Mouse (Mus musculus): ENCODE data around the gene Evc2.

Evc2 gene

DNA sequence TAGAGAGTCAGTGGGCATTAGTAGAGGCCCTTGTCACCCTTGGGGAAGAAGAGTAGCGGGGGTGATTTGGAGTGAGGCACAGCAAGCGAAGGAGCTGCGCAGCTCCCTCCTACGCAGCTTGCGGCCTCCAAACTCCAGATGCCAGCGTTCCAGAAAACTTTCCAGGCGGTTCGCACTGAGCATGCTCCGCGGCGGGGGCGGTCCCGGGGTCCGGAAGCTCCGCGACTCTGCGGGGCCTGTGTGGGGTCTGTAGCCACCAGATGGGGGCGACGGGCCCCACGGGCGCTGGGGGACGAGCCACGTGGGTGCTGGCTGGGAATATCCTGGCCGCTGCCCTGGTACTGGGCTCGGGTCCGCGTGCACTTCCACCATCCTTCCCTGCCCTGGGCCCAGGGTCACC lies at the start of gene Evc2:
Gene Evc2 (plus strand): TSS at position 212 of the 400 bp plus-strand sequence.
- no peak for DNase-seq (ENCODE audit: low read depth, low spot score)

DNA sequence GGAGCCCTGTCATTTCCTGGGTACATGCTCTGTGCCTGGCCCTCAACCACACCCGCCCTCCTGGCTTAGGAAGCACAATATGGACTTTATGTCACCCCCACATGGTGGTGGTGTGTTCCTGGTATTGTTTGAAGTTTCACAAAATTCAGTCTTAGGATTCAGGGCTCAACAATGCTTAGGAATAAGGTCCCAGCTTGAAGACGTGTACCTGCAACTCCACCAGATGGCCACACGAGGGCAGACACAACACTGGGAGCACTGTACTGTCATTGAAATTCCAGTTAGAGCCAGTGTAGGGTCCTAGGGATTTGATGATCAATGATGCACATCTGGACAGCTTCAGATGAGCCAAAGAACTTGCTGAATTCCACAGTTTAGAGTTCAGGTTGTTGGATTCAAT lies 49.1 kb upstream of the Evc2 start:
- no peak for DNase-seq (ENCODE audit: low read depth, low spot score)

DNA sequence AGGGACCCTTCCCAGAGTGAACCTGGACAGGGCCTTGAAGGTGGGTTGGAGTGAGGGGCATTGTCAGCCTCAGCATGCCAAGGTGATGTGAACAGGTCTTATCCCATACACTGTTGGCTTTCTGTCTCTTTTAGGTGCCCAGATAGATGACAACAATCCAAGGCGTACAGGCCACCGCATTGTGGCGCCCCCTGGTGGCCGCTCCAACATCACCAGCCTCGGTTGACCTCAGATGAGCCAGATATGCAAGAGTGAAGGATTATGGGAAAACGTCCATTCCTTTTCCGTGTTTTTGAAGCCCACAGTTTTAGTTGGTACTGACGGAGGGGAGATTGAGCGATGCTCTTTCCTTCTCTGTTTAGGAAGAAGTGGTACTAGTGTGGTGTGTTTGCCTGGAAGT lies 47.3 kb upstream of the Evc2 start:
- DNase-seq (ENCODE audit: low read depth, low spot score) = peak; percentile 8

DNA sequence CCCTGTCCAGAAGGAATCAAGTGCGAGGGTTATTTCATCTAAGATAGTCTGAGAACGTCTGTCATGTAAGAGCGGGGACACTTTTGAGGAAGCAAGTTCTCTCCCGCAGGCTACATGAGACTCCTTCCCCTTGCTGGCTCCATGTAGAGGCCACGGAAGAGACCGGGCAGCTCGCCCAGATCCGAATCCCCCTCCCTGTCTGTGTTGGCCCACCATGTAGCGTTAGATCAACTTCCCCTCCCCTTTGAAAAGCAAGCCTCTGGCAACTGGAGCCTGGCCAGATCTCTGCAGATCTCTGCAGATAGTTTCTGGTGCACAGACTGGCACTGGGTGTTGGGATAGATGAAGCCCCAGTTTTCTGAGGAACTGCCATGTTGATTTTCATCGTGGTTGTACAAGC lies 41.6 kb upstream of the Evc2 start:
- no peak for DNase-seq (ENCODE audit: low read depth, low spot score)

DNA sequence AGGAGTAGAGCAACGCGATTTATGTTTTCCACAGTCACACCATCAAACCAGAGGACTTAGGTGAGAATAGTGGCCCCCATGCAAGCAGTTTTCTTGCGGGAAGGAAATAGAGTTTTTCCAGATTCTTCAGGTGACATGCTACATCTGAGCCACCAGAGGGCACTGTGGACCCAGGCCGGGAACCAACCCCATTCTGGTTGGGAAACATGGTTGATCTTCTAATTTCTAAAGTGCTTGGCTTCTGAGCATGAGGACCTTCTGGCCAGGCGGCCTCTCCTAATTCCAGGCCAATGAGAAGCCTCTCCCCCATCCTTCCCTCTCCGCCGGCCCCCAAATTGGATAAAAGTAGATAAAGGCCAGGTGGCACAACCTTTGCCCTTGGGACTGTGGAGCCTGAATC lies 39.9 kb upstream of the Evc2 start:
- DNase-seq (ENCODE audit: low read depth, low spot score) = peak; percentile 5

DNA sequence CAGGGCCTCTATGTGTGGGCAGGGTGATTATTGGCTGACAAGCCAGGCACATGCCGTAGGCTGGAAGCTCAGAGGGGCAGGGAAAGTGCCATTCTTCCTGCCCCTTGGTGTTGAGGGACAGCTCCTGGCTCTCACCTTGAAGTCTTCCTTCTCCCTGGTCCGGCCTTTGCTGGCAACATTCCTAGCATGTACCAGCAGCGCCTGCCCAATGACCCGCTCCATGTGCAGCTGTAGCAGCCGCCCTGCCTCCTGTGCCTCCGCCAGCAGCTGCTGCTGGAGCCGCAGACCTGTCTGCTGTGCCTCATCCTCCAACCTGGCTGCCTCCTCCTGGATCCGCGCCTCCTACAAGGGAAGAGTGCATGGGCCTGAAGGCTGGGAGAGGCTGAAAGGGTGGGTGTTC lies 28.3 kb upstream of the Evc2 start:
- no peak for DNase-seq (ENCODE audit: low read depth, low spot score)

DNA sequence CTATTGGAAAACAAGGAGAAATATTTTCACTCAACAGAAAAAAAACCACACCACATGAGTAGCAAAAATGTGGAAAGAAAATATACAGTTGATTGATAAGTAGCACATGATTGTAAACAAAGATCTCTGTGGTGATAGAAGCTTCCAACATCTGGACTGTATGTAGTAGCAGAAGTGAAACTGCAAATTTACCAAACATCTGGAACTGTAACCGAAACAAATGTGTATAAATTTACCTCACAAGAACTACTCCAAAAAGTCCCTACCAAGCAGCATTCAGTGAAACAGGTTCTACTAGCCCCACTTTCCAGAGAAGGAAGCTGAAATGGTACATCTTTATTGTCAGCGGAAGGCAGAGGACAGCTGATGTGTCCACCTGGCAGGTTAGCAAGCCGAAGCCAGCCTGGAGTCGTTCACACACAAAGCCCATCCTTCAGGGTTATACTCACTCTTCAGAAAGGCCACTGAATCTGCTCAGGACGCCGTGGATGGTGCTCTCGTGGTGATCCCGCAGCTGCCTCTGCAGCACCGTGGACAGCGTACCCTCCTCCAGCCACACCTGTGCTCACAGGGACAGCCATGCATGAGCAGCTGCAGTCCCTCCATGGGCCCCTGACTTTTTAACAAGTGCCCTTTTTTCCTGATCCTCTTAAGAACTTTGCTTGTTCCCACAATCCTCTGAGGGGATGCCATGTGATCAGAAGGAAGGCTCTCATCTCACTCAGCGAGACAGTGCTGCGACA lies 25.1 kb upstream of the Evc2 start:
- DNase-seq (ENCODE audit: low read depth, low spot score) = no peak

DNA sequence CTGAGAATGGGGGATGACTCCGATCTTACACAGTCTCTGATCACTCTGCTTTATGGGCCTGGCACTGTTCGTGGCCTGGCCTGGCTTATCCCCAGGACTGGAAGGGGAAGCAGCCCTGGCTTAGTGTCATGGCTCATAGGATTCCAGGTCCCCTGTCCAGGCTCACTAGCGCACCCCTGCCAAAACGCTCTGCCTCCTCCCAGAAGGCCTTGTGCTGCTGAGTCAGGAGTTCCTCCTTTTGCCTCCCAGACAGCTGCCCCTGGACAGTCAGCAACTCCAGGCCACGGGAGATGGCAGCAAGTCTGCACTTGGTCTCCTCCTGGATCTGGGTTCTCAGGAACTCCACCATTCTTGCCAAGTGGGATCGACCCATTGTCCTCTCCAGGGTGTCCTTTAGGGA lies 19.6 kb upstream of the Evc2 start:
- no peak for DNase-seq (ENCODE audit: low read depth, low spot score)

DNA sequence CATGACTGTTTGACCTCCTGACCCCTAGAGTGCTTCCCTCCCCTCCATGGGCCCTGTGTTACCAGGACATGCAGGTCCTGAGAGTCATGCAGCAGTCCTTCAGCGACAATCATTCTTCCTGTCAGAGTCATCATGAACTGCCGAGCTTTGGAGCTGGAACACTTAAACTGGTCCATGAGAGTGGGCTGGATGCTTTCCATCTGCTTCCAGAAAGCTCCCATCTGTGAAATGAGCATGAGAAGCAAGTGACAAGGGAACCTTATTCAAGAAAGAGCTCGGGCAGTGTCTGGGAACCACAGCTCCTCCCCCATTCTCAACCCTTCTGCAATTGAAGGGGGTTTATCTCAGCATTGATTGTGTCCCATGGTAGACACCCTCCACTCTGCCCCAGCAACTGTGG lies 18.1 kb upstream of the Evc2 start:
- no peak for DNase-seq (ENCODE audit: low read depth, low spot score)

DNA sequence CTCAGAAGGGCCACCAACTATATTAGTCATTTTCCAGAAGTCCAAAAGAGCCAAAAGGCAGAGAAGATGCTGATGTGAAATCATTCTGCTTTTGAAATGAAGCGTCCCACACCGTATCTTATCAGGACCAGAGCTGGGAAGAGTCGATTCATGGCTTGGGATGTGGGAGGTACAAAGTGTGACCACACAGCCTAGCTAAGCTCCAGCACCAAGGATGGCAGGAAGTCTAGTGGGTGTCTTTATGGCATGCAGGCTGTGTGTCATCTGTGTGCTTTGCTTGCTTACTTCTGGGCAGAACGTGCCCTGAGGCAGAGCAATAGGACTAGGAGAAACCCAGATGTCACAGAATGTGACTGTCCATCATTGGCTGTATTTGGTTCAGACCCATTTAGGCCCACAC lies 17.5 kb upstream of the Evc2 start:
- DNase-seq (ENCODE audit: low read depth, low spot score) = no peak

DNA sequence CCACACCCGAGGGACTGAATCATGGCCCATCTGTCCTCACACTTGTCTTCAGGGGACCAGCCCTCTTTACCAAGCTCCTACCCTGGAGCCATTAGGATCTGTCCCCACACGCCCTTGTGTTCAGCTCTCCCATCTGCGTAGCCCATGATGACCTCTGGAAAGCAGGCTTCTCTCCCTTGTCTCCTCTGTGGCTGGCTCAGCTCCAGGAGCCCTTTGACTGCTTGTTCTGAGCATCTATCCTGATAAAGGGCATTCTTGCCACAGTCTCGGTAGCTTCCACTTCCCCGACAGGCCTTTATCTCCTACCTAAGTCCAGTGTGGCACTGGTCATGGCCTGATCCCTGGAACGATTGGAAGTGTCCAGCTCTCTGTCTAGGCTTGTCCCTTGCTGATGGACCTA lies 11.6 kb upstream of the Evc2 start:
- DNase-seq (ENCODE audit: low read depth, low spot score) = no peak

DNA sequence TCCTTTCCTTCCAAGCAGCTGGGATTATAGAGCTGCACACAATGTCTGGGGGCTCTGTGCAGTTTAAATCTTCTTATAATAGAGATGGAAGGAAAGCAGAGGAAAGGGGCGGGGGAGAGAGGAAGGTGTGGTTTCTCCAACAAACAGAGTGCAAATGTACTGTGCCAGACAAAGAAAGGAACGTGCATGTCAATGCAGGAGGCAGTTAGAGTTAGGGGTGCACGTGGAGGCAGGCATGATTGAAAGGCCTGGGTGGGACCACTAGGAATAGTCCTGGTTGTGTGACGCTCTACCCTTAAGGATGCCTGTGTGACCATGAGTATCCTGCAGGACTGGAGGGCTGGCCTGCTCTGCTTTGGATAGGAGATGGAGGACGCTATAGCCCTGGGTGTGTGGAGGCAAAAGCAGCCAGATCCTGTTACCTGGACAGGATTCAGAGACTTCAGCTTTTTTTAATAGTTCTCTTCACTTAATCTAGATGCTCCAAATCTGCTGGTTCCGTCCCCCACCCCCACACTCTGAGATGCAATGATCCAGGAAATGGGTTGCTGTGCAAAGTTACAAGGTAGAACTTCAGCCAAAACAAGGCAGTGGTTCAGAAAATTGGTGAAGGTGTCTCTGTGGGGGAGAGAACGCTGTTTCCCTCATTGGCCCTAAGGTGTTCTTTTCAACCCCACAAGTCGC lies 7.7 kb upstream of the Evc2 start:
- no peak for DNase-seq (ENCODE audit: low read depth, low spot score)

DNA sequence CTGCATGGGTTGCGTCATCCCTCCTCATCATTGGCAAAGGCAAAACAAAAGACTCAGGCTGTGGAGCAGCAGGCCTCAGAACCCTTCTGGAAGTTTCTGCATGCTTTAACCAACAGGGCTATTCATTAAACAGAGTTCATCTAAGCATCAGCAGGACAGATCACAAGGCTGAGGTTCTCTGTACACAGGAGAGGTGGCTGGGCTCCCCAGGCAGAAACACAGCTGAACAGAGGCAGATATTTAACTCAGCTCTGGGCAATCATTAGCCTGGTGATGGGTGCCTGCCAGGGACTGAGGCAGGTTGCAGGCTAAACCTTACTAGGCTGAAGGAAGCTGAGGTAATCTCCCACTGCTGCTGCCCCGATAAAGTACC lies 7.2 kb upstream of the Evc2 start:
- no peak for DNase-seq (ENCODE audit: low read depth, low spot score)

DNA sequence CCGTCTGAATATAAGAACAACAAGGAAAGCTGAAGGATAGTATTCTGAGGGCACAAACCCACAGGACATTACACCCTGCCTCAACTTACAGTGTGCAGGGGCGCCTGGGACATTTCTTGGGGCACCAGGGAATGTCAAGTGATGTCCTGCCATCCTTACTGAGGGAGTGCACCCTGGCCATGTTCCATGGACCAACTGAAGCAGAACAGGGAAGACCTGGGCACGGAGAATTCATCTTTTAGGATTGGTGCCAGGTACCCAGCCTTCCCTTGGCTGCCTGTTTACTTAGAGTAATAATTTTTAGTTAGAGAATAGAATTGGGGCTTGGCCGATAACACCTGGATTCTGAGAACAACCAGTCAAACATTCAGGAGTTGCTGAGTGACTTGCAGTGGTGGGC lies 6.2 kb upstream of the Evc2 start:
- DNase-seq (ENCODE audit: low read depth, low spot score) = no peak

DNA sequence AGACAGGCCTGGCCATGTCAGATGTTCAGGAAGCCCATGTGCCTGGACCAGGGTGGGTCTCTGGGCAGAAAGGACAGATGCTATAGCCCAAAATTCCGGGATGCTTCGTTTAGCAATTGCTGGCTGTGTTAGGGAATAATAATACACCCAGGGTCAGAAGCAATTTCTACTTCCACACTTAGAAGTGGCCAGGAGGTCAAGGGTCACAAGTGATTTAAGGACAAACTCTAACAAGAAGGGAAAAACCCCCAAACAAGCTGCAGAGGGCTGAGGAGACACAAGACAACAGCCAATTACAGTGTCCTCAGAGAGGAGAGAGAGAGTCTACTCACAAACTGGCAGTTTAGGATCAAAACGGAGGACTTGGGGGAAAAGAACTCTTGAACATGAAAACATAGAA lies 3.2 kb upstream of the Evc2 start:
- DNase-seq (ENCODE audit: low read depth, low spot score) = no peak

DNA sequence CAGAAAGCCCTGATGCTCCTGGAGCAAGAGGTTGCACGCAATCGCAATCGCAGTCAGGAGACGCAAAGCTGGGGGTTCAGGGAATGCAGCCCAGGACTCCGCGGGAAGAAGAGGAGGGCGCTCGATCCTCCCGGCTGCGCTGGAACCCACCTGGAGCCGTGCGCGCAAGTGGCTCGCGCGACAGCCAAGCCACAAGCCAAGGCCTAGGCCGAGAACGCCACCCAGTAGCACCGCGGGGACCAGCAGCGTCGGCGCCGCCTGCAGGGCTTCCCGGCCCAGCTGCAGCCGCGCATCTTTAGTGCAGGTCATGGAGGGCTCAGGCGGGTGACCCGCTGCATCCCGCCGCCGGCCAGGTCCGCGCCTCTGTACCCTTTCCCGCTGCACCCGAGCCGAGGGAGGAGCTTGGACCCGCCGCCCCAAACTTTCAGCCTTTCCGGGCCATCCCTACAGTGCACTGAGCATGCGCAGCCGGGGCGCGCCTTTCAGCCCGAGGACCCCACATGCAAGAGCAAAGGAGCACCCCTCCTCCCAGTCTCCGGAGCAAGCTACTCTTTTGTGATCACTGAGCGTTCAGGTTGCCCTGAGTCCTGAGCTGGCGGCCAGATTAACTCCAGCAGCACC lies 1.7 kb upstream of the Evc2 start, which contains the start of gene Evc:
Gene Evc (minus strand): TSS at position 410 of the 621 bp plus-strand sequence.
- no peak for DNase-seq (ENCODE audit: low read depth, low spot score)

DNA sequence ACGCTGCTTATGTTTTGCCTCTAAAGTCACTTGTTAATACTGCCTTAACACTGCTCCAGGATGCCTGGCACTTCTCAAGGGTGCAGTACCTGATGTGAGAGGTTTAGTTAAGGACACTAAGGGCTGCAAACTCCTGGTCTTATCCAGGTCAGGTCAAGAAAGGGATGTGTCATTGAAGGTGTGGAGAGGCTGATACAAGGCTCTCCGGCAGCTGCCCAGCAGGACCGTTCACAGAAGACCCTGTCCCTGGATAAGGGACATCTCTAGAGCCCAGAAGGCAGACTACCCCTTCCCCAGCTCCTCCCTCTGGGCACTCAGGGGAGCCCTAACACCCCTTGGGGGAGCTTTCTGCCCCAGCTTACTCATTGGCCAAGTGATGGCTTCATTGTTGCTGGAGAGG lies 603 bp upstream of the Evc2 start:
- no peak for DNase-seq (ENCODE audit: low read depth, low spot score)

DNA sequence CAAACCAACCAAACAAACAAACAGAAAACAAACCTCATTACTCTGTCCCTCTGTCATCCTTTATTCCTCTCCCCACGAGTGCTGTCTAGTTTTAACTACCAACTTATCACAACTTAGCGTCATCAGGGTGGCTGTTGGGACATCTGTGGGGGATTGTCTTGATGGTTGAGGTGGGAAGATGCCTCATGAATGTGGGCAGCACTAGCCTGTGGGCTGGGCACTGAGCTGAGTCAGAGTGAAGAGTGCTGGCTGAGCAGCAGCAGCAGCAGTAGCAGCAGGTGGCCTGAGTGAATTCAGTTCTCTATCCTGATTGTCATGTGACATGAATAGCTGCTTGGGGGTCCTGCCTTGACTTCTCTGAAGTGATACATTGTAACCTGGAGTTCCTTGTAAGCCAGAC lies 5.7 kb downstream of the Evc2 start:
- DNase-seq (ENCODE audit: low read depth, low spot score) = no peak

DNA sequence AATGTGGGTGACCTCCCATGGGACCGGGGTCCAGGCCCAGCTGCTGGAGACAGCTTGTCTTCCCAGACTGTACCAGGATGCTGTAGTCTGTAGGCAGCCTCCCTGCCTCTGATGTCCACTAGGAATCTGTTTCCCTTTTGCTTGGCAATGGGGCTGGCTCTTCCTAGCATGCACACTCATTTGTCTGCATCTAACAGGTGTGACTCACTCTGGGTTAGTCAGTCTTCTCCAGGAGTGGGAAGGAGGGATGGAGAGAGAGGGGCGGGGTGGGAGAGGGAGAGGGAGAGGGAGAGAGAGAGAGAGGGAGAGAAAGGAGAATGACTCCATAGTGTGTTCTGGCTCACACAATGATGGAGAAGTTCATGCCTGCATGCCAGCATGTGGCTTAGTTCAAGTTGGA lies 13.5 kb downstream of the Evc2 start:
- DNase-seq (ENCODE audit: low read depth, low spot score) = no peak

DNA sequence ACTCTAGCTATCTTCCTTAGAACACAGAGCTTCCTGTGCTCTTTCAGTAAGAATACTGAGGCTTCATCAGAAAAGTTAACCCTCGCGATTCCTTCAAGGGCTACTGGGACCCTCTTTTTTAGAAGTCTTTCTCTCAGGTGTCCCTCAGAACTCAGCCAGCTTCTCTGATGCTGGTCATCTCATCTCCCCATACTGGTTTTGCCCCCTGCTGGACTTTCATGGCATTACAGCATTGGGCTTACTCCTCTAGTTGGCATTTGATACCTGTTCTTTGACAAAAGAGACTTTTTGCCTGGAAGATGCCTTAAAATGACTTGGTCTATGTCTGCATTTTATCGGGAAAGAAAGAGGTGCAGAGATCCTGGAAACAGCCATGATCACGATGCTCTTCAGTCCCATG lies 16.1 kb downstream of the Evc2 start:
- no peak for DNase-seq (ENCODE audit: low read depth, low spot score)

DNA sequence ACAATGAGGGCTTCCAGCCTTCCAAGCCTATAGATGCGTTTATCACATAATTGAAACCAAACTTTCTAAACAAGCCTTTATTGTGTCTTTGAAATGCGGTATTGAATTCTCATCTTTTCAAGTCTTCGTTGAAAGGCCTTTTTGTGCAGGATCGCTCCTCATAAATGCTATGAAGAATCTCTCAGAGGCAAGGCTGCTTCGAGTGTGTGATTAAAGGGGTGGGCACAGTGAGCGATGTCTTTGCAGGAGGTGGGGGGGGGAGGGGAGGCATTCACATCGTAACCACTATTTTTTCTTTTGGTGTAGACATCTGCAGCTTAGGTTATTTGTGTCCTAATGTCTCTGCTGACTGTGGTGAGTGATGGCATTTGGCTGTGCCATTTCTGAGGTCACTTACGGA lies 17.7 kb downstream of the Evc2 start:
- DNase-seq (ENCODE audit: low read depth, low spot score) = no peak

DNA sequence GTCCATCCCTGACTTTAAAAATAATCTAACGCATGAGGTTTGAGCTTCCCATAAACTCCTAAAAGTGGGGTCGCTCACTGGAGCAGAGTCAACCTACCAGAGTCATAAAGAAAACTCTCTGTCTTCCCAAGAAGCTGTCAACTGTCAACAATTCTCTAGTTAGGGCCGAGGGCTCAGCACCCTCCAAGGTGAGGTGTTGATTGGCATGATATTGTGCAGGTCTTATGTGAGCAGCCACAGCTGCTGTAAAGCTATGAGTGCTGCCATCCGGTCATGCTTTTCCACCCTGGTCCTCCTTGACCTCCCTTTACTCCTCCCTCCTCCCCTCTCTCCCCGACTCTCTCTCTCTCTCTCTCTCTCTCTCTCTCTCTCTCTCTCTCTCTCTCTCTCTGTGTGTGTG lies 24.3 kb downstream of the Evc2 start:
- DNase-seq (ENCODE audit: low read depth, low spot score) = no peak

DNA sequence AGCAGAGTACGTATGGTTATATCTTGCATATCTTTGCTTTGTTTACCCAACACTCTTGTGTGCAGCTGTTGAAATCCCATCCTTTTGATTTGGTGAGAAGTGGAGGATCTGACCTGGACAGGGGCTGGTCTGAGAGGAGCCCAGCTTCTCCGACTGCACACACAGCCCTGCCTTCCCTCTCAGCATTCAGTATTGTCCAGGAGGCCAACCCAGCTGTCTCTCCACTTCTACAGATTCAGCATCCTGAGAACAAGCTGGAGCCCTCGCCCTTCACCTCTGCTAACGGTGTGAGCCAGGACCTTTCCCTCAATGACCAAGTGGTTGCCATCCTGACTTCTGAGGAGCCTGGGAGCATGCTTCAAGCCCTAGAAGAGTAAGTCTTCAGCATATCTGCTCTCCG lies 25.0 kb downstream of the Evc2 start:
- DNase-seq (ENCODE audit: low read depth, low spot score) = no peak
